Mouse (Mus musculus): Measurements from ENCODE around the gene Serpina3g. TPM values are rescaled to one million over a fixed set of nuclear protein-coding genes. Genes with fewer than 3 reads are reported as not detected.
"Not testable (repeated sequence)": the region's sequence is repeated elsewhere in the genome, so short reads cannot be mapped to it uniquely, and the experiment has no call there.

The Serpina3g gene
- 10 to 100 TPM in 3 of 26 experiments, 1 to 10 TPM in 11, under 1 TPM in 2, not detected in 10; 0.45 to 19.7 (median 7.3) TPM for total RNA-seq (2018; cell fraction: chromatin; rRNA removed)
- total RNA-seq (2018; cell fraction: cytosol; rRNA removed) = 100 to 1,000 TPM in 1 of 26 experiments, 10 to 100 TPM in 12, 1 to 10 TPM in 1, under 1 TPM in 12; 0.33 to 104 (median 19.2) TPM
- 10 to 100 TPM in 14 of 26 experiments, 1 to 10 TPM in 2, under 1 TPM in 4, not detected in 6; 0.50 to 58.7 (median 21.3) TPM for total RNA-seq (2018; cell fraction: nucleus; rRNA removed)
- 1.4 to 6.2 TPM (median 1.5 TPM) in 3 replicates for polyA plus RNA-seq (2018)

DNA sequence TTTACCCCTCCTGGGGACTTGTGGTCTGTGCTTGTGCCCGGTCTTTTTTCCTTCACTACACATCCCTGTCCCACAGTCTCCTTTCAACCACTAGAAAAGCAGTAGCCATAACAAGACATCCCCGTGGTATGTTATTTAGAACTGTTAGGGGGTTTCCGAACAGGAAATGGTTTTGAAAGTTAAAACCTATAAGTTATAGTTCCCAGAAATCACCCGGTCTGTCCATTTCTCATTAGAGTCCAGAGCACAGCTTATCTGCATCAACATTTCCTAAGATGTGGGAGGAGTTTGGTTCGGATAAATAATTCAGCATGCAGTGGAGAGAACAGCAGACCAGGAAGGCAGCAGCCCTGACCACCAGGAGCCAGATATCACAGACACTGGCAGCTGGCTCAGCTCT, at the start of gene Serpina3g:
Gene Serpina3g, plus strand, starts transcription at position 331 of the 400 bp plus-strand sequence.
- no peaks in the 10 kb centered on the region for H3K79me2 ChIP-seq (ENCODE audit: inconsistent target)
- 17% methylated on average over 4 of the region's 5 CpGs for WGBS (ENCODE audit: missing documents)
- no peak within 1 kb of the TSS for H3K27ac ChIP-seq
- H3K4me3 ChIP-seq (ENCODE audit: inconsistent target) = no peak within 1 kb of the TSS
- H3K36me3 ChIP-seq (ENCODE audit: inconsistent target) = no peaks in the 10 kb centered on the region

DNA sequence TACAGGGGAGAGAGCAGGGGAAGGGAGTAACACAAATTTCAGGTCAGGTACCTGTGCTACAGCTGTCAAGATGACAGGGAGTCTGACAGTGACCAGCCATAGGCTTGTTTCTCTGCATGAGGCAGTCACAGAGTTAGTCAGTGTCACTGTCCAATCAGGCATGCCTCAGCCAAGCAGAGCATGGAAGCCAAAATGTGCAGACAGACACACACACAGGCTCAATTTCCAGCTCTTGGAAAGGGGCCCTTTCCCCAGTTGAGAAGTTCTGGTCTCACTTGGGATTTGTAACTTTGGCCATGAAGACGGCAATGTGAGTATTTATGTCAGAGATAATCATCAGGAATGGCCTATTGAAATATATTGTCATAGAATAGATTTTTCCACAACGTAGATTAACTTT, 46.8 kb upstream of the Serpina3g start:
- Histone ChIP-seq H3K79me2 (ENCODE audit: inconsistent target) (no peaks in the 10 kb centered on the region), H3K36me3 (ENCODE audit: inconsistent target) (no peaks in the 10 kb centered on the region), H3K27ac (no peak overlapping the region), H3K4me3 (ENCODE audit: inconsistent target) (no peak overlapping the region)
- WGBS (ENCODE audit: missing documents) = 100% methylated on average over 2 of the region's 2 CpGs

DNA sequence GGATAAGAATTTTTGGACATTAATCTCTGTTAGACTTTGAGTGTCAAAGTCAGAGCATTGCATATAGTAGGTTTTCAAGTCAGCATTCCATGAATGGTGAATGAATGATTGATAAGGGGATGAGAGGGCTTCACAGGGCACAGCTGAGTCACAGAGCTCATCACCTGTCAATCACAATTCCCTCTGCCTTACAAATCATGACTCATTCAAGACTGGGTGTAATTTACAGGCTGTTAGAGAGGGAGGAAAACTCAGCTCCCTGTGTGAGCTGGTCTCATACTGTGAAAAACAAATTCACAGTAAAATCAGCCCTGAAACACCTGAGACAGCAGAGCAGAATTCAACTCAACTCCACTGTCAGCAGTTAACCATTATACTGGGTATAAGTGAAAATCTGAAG, 45.2 kb upstream of the Serpina3g start:
- H3K36me3 ChIP-seq (ENCODE audit: inconsistent target) = no peaks in the 10 kb centered on the region
- no peak overlapping the region for H3K27ac ChIP-seq
- H3K4me3 ChIP-seq (ENCODE audit: inconsistent target) = no peak overlapping the region
- H3K79me2 ChIP-seq (ENCODE audit: inconsistent target) = no peaks in the 10 kb centered on the region

DNA sequence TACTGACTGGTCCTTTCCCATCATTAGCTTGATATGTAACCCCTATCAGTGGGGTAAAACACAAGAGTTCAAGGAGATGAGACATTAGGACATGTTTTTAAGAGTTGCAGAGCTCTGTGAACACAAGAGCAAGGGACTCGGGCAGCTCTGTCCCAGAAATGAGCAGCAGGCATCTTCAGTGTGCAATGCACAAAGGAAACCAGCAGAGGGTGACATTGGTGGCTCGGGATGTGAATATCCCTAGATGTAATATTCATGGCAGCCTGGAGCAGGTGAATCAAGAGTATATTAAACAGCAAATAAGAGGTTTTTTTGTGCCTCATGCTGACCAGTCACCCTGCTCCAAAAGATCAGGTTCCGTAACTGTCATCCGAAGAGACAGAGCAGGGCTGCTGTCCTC, 26.9 kb upstream of the Serpina3g start:
- Histone ChIP-seq H3K79me2 (ENCODE audit: inconsistent target) (no peaks in the 10 kb centered on the region), H3K36me3 (ENCODE audit: inconsistent target) (no peaks in the 10 kb centered on the region), H3K4me3 (ENCODE audit: inconsistent target) (no peak overlapping the region), H3K27ac (no peak overlapping the region)
- WGBS (ENCODE audit: missing documents) = 85% methylated on average over 4 of the region's 4 CpGs

DNA sequence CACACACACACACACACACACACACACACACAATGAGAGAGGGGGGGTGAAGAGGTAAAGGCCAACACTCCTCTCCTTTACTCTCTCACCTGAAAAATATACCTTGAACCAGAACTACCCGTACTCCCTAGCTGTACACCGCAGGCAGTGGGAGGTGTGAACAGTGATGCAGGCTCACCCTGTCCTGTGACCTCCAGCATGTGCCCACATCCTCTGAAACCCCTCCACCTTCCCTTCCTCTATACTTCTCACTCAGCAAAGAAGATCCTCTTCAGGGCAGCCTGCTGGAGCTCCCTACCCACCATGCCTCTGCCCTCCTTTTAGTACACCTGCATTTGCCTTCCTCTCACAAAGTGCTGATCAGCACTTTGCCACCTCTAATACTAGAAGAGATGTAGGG, 26.2 kb upstream of the Serpina3g start:
- Histone ChIP-seq H3K4me3 (ENCODE audit: inconsistent target) (no peak overlapping the region), H3K27ac (no peak overlapping the region), H3K36me3 (ENCODE audit: inconsistent target) (no peaks in the 10 kb centered on the region), H3K79me2 (ENCODE audit: inconsistent target) (no peaks in the 10 kb centered on the region)
- 75% methylated on average over 2 of the region's 2 CpGs for WGBS (ENCODE audit: missing documents)

DNA sequence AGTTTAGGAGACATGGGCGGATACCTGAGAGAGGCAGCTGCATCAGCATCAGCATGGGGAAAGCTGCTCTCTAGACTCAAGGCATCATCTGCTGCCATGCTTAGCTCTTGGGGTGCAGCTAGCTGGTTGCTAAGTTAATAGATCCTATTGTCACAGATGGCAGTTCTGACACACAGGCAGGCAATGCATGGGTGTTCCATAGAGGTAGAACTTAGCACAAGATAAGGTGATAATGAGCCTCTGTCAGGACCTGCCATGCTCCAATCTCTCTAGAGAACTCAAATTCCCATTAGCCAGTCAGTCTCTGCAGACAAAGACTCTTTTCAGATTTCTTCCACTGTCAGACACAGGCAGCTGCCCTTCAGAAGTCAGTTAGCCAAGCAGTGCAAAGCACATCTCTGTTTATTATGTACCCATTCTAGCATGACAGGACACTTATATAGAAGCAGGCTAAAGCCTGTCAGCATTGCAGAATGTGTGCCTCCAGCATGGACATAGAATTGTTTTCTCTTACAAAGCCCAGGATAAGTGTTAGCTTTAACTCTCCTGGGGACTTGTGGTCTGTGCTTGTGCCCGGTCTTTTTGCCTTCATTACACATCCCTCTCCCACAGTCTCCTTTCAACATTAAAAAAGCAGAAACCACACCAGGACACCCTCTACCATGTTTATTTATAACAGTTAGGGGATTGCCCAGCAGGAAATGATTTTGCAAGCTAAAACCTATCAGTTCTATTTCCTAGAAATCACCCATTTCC, 22.2 kb upstream of the Serpina3g start:
- H3K27ac ChIP-seq = no peak overlapping the region
- WGBS (ENCODE audit: missing documents) = 51% methylated on average over 2 of the region's 2 CpGs
- no peak overlapping the region for H3K4me3 ChIP-seq (ENCODE audit: inconsistent target)
- H3K79me2 ChIP-seq (ENCODE audit: inconsistent target) = no peaks in the 10 kb centered on the region
- no peaks in the 10 kb centered on the region for H3K36me3 ChIP-seq (ENCODE audit: inconsistent target)

DNA sequence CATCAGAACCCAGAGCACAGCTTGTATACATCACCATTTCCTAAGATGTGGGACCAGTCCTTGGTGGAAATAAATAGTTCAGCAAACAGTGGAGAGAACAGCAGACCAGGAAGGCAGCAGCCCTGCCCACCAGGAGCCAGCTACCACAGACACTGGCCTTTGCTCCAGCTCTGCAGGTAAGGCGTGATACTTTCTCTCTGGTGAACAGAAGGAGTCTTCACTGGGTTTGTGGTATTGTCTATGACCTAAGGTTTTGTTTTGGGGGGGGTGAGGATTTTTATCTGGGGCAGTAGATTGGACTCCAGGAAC, 21.6 kb upstream of the Serpina3g start, which contains the start of gene Serpina3f:
Gene Serpina3f, plus strand, starts transcription at position 100 of the 309 bp plus-strand sequence.
- Histone ChIP-seq H3K4me3 (ENCODE audit: inconsistent target) (no peak within 1 kb of the TSS), H3K36me3 (ENCODE audit: inconsistent target) (no peaks in the 10 kb centered on the region), H3K27ac (no peak within 1 kb of the TSS), H3K79me2 (ENCODE audit: inconsistent target) (no peaks in the 10 kb centered on the region)
- 36% methylated on average over 1 of the region's 1 CpGs for WGBS (ENCODE audit: missing documents)

DNA sequence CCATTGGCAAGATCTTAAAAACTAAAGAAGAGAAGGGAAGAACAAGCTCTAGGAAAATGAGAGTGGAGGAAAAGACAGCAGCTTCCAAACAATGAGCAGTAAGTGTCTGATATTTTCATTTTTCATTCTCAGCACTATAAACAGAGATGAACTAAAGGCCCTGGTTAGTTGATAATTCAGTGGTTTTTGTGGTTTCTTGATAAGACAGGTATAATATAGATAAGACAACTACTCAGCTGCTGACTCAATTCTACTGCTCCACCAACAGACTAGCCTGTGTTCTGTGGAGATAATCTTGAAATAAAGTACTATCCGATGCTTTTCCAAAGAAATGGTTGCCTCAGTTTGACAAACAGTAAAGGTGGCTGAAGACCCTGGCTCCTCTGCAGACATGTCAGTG, 20.8 kb upstream of the Serpina3g start:
- Histone ChIP-seq H3K36me3 (ENCODE audit: inconsistent target) (no peaks in the 10 kb centered on the region), H3K27ac (no peak overlapping the region), H3K4me3 (ENCODE audit: inconsistent target) (no peak overlapping the region), H3K79me2 (ENCODE audit: inconsistent target) (no peaks in the 10 kb centered on the region)
- 46% methylated on average over 1 of the region's 1 CpGs for WGBS (ENCODE audit: missing documents)

DNA sequence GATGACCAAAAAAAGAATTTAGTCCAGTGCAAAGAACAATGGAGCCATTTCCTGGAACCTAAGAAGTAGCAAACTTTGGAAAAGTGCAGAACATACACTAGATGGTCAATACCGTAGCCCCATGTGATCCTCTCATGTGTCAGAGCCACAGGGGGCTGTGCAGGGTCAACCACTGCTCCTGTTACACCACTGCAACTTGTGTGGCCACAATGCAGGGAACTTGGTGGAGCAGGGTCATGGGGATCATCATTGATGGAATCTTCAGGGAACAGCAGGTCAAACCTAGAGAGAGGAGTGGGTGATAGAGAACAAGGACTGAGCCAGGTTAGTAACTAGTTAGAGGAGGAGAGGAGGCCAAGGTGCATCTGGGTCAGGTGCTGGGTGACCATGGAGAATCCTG, 14.4 kb upstream of the Serpina3g start:
- WGBS (ENCODE audit: missing documents) = 100% methylated on average over 1 of the region's 1 CpGs
- no peak overlapping the region for H3K4me3 ChIP-seq (ENCODE audit: inconsistent target)
- H3K36me3 ChIP-seq (ENCODE audit: inconsistent target) = no peaks in the 10 kb centered on the region
- no peak overlapping the region for H3K27ac ChIP-seq
- H3K79me2 ChIP-seq (ENCODE audit: inconsistent target) = no peaks in the 10 kb centered on the region

DNA sequence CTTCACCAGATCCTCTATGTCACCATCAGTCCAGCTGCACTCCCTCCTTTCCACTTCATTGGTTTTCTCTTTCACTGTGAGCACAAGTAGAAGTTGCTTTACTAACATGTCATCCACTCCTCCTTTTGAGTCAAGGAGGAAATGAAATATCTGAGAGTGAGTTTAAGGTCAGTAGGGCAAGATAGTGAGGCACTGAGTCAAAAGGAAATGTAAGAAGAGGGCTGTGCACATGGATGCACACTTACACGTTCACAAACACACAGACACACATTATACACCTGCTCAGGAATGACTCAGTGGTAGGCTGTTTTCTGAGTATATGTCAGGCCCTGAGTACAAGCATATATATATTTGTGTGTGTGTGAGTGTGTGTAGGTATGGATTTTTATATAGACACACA, 12.4 kb upstream of the Serpina3g start:
- 22% methylated on average over 1 of the region's 1 CpGs for WGBS (ENCODE audit: missing documents)
- Histone ChIP-seq H3K36me3 (ENCODE audit: inconsistent target) (no peaks in the 10 kb centered on the region), H3K4me3 (ENCODE audit: inconsistent target) (no peak overlapping the region), H3K79me2 (ENCODE audit: inconsistent target) (no peaks in the 10 kb centered on the region), H3K27ac (no peak overlapping the region)

DNA sequence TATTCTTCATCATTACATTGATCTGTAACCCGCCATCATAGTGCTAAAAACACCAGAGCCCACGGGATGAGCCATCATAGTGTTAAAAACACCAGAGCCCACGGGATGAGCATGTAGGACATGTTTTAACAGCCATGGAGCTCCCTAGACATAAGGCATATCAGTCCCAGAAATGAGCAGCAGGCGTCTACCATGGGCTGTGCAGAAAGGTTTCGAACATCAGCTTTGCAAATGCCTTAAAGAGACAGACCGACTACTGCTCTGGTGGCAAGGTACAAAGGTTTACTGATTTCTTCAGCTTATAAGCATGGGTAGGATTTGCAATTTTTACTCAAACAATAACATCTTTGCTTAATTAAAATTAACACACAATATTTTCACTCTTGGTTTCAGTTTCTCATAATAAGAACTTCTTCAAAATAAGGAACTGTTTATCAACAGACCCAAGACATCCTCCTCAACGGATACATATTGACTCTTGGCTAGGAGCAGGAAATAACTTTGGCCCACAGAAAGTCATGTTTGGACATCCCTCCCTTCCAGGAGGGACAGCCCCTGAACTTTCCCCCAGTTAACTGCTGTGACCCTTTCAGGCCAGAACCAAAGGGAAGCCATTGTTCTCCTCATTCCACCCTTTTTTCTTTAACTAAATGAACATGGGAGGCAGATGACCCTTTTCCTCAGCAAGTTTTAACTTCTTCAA, 11.3 kb upstream of the Serpina3g start:
- H3K79me2 ChIP-seq (ENCODE audit: inconsistent target) = no peaks in the 10 kb centered on the region
- H3K27ac ChIP-seq = no peak overlapping the region
- no peaks in the 10 kb centered on the region for H3K36me3 ChIP-seq (ENCODE audit: inconsistent target)
- WGBS (ENCODE audit: missing documents) = 36% methylated on average over 7 of the region's 7 CpGs
- H3K4me3 ChIP-seq (ENCODE audit: inconsistent target) = no peak overlapping the region

DNA sequence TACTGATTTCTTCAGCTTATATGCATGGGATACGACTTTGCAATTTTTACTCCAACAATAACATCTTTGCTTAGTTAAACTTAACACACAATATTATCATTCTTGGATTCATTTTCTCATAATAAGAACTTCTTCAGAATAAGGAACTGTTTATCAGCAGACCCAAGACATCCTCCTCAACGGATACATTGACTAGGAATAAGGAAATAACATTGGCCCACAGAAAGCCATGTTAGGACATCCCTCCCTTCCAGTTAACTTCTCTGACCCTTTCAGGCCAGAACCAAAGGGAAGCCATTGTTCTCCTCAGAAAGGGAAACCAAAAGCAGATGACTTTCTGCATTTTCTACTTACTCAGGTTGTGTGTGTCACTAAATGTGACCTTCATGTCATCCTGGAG, 5.3 kb upstream of the Serpina3g start:
- WGBS (ENCODE audit: missing documents) = 24% methylated on average over 2 of the region's 2 CpGs
- H3K36me3 ChIP-seq (ENCODE audit: inconsistent target) = no peaks in the 10 kb centered on the region
- H3K79me2 ChIP-seq (ENCODE audit: inconsistent target) = no peaks in the 10 kb centered on the region
- no peak overlapping the region for H3K4me3 ChIP-seq (ENCODE audit: inconsistent target)
- no peak overlapping the region for H3K27ac ChIP-seq

DNA sequence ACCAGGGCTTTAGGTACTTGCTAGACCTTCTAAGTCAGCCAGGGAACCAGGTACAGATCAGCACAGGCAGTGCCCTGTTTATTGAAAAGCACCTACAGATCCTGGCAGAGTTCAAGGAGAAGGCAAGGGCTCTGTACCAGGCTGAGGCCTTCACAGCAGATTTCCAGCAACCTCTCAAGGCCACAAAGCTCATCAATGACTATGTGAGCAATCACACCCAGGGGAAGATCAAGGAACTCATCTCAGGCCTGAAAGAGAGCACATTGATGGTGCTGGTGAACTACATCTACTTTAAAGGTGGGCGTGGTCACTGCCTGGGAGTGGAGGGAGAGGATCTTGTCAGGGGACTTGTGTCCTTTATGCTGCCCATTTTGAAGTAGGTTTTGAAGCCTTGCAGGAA, 2.0 kb downstream of the Serpina3g start:
- 94% methylated on average over 1 of the region's 1 CpGs for WGBS (ENCODE audit: missing documents)
- not testable (repeated sequence) for H3K4me3 ChIP-seq (ENCODE audit: inconsistent target); H3K27ac ChIP-seq; H3K36me3 ChIP-seq (ENCODE audit: inconsistent target); H3K79me2 ChIP-seq (ENCODE audit: inconsistent target)

DNA sequence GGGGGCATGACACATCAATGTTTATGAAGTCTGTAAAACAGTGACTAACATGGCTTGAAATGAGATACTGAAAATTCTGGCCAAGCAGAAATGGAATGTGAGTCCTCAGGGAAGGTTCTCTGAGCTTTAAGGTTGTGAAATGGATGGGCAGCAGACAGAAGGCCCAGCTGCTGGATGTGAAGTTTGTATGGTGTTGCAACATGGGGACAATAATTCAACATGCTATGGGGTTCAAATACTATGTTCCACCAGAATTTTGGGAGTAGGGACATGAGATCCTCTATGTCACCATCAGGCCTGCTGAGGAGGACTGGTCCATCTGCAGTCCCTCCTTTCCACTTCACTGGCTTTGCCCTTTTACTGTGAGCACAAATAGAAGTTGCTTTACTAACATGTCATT, 7.3 kb downstream of the Serpina3g start:
- Histone ChIP-seq H3K27ac (no peak overlapping the region), H3K79me2 (ENCODE audit: inconsistent target) (no peaks in the 10 kb centered on the region), H3K4me3 (ENCODE audit: inconsistent target) (no peak overlapping the region), H3K36me3 (ENCODE audit: inconsistent target) (no peaks in the 10 kb centered on the region)

DNA sequence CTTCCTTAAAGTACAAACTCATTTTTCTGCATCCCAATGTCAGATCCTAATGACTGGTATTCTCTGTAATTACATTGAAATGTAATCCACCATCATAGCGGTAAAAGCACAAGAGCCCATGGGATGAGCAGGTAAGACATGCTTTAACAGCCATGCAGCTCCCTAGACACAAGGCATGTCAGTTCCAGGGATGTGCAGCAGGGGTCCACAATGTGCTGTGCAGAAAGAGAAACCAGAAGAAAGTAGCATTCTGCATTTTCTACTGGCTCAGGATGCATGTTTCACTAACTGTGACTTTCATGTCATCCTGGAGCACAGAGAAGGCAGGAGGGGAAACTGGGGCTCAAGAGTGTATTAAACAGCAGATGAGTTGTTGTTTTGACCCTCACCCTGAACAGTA, 9.0 kb downstream of the Serpina3g start:
- 100% methylated on average over 1 of the region's 1 CpGs for WGBS (ENCODE audit: missing documents)
- H3K79me2 ChIP-seq (ENCODE audit: inconsistent target) = no peaks in the 10 kb centered on the region
- no peak overlapping the region for H3K4me3 ChIP-seq (ENCODE audit: inconsistent target)
- no peaks in the 10 kb centered on the region for H3K36me3 ChIP-seq (ENCODE audit: inconsistent target)
- H3K27ac ChIP-seq = no peak overlapping the region
